Mouse (Mus musculus): ENCODE measurements around the gene Slc25a39.
"Not testable (repeated sequence)": the region's sequence is repeated elsewhere in the genome, so short reads cannot be mapped to it uniquely, and the experiment has no call there.

Gene Slc25a39

DNA sequence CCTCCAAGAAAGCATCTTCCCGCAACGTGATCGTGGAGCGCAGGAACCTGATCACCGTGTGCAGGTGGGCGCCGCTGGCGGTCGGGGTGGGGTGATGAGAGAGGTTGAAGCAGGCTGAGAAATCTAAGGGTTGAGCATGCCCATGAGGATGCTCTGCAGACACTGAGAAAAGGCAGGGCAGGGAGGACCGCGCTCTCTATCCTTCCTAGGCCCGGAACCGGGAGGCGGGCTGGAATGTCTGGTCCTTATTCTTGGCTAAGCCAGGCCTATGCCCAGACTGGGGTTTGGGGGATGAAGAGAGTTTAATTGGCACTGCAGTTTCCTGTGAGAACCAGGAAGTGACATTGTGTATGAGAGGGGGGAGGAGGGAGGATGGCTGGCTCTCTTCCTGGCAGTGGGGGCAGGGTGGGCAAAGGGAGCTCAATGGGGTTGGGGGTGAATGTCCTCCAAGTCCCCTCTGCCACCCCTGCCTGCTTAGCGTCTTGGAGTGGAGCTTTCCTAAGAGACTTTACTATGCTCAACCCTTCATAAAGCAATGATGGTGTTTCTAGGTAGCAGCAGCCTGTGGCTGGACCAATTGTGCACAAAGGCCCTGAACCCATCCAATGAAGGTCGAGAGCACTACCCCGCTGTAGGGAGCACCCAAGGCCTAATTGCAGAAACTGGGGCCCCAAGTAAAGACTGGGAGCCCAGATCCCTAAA, 13.9 kb downstream of the Slc25a39 start:
- no peak for DNase-seq

DNA sequence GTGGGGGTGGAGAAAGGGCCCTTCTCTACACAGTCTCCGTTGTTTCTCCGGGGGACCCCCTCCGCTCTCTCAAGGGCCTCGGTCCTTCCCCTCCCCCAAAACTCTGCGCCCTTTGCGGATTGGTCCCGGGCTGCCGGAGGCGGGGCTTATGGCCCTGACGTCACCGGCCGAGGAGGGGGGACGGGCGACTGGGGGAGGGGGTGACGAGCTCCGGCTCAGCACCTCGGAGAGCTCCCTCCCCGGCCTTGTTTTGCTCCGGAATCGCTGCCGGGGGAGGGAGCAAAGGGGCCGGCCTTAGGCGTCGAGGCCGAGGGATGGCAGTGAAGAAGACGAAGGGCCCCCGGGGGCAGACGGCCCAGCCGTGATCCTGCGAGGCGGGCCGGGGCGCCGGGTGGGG, 14.5 kb downstream of the Slc25a39 start, which contains the start of gene Rundc3a:
Gene Rundc3a (plus strand): TSS at position 166 of the 397 bp plus-strand sequence.
- DNase-seq, result peak; percentile 76 to 90

DNA sequence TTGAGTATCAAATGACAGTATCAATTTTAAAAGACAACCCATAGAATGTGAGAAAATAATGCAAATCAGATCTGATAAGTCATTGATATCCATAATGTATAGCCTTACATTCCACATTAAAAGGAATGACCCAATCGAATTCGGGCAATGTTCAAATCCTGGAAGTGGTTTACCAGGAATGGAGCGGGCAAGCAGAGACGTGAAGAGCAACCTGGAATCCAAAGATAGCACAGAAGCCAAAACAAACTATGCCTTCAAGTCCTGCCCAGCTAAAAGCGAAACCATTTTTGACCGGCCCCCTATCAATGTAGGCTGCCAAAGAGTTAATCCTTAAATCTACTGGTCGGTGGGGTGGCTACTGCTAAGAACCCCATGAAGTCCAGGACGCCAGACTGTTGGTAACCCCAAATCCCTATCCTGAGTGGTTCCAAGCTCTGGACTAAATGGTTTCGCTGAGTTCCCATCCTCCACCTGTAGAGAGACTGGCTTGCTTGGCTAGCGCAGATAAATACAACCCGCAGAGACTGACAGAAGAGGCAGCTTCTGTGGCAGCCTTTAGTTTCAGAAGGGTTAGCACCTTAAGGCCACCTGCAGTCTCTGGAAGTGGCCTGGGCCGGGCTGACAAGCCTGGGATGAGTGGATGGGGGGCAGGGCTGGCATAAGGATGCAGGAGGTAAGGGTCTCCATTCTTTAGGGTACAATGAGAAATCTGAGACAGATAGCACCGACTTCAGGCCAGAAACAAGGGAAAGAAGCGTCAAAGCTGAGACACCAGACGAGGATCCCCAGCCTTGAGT, 15.1 kb downstream of the Slc25a39 start:
- no peak for DNase-seq

DNA sequence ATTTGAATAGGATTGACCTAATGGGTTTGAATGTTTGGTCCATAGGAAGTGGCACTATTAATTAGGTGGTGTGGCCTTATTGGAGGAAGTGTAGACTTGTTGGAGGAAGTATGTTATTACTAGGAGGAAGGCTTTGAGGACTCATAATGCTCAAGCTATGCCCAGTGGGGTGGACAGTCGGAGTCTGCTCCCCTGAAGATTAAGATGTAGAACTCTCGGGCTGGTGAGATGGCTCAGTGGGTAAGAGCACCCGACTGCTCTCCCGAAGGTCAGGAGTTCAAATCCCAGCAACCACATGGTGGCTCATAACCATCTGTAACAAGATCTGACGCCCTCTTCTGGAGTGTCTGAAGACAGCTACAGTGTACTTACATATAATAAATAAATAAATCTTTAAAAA, 18.3 kb downstream of the Slc25a39 start:
- DNase-seq, result not testable (repeated sequence)

DNA sequence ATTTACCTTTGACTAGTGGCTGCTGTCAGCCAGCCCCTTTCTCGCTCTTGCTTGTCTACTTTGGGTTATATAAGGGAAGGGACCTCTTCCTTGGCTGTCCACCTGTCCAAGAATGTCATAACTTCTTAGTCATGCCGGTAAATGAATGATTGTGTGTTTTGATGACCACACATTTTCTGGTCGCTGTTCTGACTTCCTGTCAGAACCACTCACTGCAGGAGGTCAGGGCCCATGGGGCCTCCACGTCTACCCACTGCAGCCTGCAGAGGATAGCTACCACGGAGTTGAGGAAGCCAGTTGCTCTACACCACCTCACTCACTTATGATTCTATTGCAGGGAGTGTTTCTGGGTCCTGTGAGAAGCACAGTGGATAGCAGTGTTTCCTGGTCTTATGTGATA, 21.6 kb downstream of the Slc25a39 start:
- DNase-seq, result no peak

DNA sequence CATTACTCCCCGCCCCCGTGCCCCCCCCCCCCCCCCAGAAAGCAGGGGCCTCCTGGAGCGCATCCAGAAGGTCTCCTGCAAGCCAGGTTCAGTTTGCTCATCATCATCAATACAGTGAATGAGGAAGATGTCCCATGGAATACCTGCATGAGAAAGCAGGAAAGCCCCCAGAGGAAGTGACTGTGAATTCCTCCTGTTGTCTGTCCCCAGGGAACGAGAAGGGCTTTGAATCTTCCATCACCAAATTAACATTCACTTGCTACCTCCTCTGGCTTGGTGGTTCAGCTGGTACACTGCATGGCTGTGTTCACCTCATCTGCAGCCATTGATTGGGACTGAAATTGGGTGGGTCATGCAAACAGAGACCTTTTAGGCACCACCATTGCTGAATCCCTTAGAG, 22.7 kb downstream of the Slc25a39 start:
- no peak for DNase-seq

DNA sequence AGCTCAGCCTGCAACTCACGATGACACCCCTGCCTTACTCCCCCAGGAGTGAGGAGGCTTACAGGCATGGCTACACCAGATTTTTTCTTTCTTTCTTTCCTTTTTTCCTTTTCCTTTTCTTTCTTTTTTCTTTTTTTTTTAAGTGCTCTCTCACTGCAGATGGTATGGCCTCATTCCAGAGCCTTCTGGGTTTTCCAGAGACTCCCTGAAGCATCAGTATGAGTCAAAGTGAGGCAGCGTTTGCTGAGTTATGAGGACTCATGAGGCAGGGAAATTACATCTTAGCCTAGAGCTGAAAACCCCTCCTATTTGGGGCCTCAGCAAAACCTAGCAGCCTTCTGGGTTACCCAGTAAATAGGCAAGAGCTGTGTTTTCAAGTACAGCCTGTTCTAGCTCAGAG, 23.3 kb downstream of the Slc25a39 start:
- DNase-seq, result no peak

DNA sequence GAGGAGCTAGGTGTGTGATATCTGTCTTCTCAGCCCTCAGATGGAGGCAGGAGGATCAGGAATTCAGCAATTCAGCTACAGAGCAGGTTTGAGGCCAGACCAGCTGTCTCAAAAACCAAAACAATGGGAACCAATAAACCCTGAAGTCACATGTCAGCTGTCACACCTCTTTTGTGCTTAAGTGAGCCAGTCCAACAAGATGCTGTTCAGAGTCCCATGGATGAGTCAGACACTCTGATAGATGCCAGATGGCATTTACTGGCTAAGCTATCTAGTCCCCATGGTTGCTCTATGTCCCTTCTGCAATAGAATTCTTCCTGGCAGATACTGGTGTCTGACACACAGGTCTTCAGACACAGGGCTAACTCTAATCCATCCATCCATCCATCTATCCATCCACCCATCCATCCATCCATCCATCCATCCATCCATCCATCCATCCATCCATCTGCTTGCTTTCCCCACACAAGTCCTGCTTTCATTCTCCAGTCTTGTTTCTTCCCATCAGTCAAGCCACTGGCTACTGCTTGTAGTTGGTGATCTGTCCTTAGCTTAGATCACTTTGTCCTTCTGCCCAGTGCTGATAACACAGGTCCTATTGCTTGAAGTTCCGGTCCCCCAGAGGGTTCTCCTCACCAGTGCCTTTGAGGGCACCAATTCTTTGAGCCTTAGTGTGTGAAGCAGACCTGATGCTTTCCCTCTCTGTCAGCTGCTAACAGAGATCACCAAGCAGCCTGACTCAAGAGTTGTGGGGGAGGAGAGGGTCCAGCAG, 24.2 kb downstream of the Slc25a39 start:
- DNase-seq, result no peak

DNA sequence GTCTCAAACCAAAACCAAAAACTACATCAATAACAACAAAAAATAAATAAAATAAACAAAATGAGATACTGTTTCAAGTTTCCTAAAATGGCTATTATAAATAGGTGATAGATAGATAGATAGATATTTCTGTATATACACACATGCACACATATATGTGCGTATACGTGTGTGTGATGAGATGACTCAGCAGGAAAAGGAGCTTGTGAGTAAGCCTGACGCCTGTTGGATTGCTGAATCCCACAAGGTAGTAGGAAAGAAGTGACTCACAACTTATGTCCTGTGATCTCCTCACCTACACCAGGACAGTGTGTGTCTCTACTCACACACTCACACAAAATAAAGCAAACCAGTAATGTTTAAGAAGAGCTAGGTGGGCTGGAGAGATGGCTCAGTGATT, 25.0 kb downstream of the Slc25a39 start:
- DNase-seq, result no peak

DNA sequence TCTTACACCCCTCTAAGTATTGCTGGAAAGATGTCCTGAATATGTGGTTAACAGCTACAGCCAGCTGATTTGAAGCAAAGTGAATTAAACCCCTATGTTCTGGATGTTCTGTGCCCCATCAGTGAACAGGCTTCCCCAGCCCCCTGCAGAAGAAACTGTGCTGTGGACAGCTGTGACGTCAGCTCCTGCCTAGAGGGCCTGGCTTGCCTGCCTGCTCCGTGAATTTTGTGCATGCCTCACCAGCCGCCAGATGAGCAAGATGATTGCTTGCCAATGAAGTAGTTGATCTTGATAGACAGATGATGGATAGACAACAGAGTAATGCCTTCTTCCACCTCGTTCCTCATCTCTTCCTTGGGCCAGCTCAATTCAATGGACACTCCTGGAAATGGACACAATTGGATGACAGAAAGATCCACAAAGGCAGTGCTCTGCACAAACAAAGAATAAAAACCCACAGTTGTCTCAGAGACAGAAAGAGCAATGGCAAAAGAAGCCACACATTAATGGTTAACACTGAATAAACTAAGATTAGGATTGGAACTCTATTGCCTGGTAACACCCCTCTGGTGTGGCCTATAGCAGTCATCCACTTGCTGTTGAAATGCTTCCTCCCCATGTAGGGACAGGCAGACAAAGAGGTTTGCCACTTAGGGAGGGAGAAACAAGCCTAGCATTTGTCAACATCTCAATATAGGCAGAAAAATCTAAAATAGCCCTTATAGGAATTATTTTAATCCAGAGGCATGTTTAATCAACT, 26.2 kb downstream of the Slc25a39 start:
- DNase-seq, result no peak

DNA sequence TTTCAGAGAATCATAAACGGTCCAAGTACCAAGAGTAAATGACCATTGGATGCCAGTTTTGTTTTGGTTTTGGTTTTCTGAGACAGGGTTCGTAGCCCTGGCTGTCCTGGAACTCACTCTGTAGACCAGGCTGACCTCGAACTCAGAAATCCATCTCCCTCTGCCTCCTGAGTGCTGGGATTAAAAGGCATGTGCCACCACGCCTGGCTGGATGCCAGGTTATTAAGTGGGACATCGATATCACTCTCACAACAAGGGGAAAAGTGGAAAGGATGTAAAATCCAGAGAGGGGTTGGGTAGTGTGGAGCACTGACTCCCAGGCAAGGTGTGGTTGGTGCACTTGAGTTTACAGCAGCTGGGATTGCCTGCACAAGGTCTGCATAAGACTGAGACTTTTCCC, 27.7 kb downstream of the Slc25a39 start:
- no peak for DNase-seq

DNA sequence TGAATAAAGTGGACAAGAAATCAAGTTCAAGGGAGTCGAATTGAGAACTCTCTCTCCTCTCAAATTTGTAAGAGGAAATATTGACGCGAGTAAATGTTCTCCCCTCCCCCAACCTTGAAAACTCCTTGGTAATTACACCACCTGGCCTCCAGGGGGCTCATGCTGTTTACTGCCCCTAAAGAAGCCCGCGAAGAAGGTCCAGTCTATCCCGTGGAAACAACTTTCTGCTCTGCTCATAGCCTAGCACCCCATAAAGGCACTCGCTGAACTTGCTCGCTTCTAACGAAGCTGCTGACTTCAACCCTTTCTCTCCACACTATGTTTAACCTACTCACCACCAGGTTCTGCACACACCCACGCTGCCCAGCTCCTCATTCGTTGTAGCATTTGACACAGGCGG, 30.6 kb downstream of the Slc25a39 start:
- peak in 1 of 2 experiments; percentile 32 for DNase-seq

DNA sequence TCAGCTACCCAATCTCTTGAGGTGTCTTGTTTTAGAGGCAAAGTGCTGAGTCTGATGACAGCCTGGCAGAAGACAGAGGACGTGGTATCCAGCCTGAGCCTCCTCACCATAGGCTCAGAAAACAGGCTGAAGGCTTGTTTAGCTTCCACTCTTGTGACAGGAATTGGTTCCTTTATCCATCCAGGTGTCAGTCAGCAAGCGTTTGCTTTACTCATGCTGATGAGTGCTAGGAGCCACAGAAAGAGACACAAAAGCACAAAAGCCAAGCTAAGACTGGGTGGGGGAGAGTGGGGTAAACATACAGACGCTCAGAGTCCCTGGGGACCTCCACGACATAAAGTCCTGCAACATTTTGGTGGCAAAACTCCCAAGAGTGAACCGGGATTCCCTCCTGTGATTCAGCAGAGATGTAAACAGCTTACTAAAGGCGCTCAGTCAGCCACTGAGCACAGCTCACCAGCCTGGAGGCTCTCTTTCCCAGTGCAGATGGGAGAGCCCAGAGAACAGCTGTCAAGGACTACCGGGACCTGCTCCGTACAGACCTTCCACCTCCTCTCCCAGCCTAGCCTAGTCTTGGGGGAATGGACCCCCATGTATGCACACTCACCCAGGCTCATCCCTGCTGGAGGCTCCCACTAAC, 31.4 kb downstream of the Slc25a39 start:
- no peak for DNase-seq

DNA sequence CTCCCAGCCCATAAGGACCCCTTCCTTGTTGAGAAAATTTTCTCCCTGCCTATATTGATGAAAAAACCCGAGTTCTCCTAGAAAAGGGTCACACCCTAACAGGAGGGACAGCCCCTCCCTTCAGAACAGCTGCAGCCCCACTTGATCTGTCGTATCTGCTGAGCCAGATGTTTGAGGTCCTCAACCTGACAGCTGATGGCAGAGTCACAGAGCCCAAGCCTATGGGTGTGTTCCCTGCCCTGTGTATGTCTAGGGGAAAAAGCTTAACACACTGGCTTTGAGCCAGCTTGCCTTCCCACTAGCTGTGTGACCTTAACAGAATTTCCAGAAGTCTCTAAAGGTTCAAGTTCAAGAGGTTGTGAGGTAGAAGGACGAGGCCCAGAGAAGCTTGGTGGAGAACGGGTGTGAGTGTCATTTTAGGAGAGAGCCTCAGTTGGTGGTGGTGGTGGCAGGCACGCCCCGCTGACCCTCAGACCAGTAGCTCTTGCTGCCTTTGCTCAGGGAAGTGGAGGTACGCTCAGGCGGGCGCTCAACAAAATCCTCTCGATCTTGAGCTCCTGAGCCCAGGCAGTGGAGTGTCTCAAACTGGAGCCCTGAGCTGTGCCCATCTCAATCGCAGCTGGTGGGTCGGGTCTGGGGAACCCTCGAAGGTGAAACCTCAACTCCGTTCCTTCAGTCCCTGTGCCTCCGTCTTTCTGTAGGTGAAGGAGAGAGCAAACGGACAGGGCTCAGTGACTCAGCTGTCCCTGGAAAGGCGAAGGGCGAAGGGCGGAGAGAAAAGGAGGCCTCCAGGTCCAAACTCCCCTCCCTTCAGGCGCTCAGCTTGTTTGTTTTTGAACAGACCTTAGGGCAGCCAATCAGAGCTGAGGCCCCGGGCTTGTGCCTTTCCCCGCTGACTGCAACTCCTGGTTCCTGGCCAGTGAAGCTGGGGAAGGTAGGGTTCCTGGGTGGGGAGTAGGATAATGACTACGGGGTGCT, 32.3 kb downstream of the Slc25a39 start:
- DNase-seq, result peak; percentile 82 to 91

DNA sequence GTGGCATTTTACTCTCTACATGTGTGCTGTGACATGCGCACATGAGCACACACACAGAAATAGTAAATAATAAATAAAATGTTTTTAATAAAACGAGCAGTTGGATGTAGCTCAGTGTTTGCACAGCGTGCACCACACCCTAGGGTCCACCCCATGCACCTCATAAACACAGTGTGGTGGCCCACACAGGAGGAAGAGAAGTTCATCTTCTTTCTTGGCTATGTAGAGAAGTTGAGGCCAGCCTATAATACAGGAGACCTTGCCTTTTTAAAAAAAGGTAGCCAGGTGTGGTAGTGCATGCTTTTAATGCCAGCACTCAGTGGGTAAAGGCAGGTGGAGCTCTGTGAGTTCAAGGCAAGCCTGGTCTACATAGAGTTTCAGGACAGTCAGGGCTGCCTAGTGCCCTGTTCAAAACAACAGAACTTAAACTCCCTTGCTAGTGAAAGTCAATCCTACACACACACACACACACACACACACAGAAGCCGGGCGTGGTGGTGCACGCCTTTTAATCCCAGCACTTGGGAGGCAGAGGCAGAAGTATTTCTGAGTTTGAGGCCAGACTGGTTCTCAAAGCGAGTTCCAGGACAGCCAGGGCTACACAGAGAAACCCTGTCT, 33.5 kb downstream of the Slc25a39 start:
- DNase-seq, result no peak

DNA sequence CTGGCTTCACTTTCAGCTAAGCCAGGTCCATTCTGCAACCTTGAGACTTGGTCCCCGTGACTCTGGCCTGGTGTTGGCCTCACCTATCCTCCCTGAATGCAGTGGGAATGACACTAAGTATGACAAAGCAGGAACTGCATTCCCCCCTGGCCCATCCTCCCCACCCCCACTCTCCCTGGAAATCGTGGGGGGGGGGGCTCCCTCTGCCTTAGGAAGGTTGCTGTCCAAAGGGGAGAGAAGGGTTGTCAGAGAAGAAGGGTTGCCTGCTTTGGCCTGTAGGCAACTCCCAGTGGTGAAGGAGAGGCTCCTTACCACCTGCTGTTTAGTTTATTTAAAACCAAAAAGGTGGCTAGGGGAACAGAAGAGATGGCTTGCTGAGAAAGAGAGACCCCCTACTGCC, 34.1 kb downstream of the Slc25a39 start:
- no peak for DNase-seq

DNA sequence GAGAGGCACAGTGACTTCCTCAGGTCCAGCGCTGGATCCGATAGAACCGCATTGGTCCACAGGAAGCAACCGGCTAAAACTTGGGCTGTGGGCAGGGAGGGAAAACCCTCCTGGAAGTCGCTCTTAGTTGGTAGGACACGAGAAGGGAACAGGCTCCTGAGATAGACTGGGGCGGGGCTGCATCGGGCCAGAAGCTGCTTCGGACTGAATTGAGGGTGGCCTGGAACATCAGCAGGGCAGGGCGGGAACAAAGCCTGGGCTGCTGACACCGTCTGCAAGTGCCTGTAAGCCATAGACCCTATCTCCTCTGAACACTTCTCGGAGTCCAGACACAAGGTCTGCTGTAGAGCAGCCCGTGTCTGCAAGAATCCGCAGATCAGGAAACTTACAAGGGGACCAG, 34.8 kb downstream of the Slc25a39 start:
- no peak for DNase-seq

DNA sequence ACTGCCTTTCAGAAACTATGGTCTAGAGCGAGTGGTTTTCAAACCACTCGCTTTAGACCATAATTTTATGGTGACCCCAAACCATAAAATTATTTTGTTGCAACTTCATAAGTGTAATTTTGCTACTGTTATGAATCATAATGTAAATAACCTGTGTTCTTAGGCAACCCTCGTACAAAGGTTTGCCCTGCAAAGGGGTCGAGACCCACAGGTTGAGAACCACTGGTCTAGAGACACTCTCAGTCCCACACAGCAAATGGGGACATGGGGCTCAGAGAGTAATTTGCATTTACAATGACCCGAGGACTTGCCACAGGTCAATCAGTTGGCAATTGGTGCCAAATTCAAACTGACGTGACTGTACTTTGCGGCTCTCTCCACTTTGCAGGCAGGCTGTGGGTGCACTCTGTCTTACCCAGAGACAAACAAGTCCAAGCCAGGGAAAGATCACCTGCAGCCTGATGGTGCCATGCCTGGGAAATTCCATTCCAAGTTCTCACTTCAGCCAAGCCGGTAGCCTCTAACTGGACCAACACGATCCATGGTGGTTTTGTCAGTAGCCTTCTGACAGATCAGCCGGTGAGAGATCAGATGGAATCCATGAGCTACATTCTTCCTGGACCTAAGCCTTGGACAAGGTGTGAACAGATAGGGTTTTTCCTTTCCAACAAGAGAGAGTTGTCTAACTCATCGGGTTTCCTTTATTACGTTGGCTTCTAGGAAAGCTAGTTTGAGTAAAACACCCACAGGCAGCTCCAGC, 35.6 kb downstream of the Slc25a39 start:
- DNase-seq, result peak in 1 of 2 experiments; percentile 16

DNA sequence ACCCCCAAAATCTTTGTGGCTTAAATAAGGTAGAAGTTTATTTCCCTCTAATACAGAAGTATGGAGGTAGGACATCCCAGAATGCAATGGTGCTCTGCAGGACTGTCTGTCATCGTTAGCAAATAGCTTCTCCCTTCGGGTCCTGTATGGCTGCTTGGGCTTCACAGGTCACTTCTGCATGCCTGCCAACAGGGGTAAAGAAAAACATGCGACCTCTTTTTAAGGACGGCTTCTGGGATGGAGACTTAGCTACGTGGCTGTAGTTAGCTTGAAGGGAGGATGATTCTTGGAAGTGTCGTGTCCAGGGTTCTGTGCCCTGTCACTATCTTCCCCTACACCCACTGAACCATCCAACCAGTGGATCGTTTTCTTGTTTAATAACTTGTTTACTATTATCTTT, 37.5 kb downstream of the Slc25a39 start:
- DNase-seq, result no peak

DNA sequence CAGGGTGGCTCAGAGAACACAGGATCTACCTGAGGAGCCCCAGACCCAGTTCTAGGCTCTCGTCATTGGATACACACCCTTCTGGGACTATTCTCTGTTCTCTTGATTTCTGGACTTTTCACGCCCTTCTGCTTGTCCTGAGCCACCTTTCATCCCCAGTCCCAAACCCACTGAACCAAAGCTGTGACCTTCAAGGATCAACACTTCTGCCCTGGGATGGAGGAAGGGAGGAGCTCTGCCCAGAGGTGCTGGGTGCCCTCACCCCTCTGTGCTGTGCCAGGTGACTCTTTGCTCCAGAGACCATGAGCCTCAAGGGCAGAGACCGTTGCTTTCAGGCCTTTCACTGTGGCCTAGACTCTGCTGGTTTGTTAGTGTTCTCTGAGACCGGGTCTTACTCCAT, 38.5 kb downstream of the Slc25a39 start:
- DNase-seq, result peak; percentile 72 to 74
